Mouse (Mus musculus) CD4-positive naive resting alpha-beta T cell, adult 76 days (primary cell): Measurements from ENCODE around the gene Nos1ap. TPM values are rescaled to one million over a fixed set of nuclear protein-coding genes. Genes with fewer than 3 reads are reported as not detected.

Experiments used
- total RNA-seq: library from RNA; stranded (reverse); gene quantifications from one replicate; pipeline ENCODE4 v1.2.4, GENCODE M21; 2023

Nos1ap gene
- 1.4 TPM for total RNA-seq

GRCm38 (mm10) chr1:170589219-170590040 lies at the start of gene Nos1ap:
Gene Nos1ap (minus strand): TSS chr1:170589861.

GRCm38 (mm10) chr1:170308503-170308902 lies 281.2 kb downstream of the Nos1ap start, which contains the start of gene Spata46:
Gene Spata46 (plus strand): TSS chr1:170308803.

GRCm38 (mm10) chr1:170306232-170306631 lies 283.4 kb downstream of the Nos1ap start, which contains the start of gene Gm7694:
Gene Gm7694 (minus strand): TSS chr1:170306332.

GRCm38 (mm10) chr1:170277016-170277415 lies 312.6 kb downstream of the Nos1ap start, which contains the start of gene Sh2d1b1:
Gene Sh2d1b1 (plus strand): TSS chr1:170277320.

Other genes starting within 250 kb of the Nos1ap start
- not detected for gene Olfml2b, start 54.7 kb upstream of the Nos1ap start, total RNA-seq